Mouse (Mus musculus) liver, postnatal 0 days (tissue): ENCODE measurements around the gene Pkn3. TPM values are rescaled to one million over a fixed set of nuclear protein-coding genes. Genes with fewer than 3 reads are reported as not detected.

Source experiments
- ATAC-seq: fragments of 200-750 bp; cut with Nextera tagmentation; 2 replicates; pipeline ENCODE4 v1.8.0; 2017; ENCODE audit warnings: mild to moderate bottlenecking, moderate library complexity
- DNase-seq: peaks from one replicate; pipeline ENCODE4 v3.0.0-alpha.2; 2016
- H3K27ac ChIP-seq: fragments of 300-500 bp; sonication (generic); 2 replicates; pipeline ENCODE4 v1.5.1; 2014; ENCODE audit warnings: antibody characterized with exemption, moderate library complexity, mild to moderate bottlenecking, low read depth
- H3K27me3 ChIP-seq: fragments of 300-500 bp; sonication (generic); 2 replicates; pipeline ENCODE4 v1.6.1; 2014; ENCODE audit warnings: low read length, control low read depth, mixed read lengths; ENCODE audit not compliant: insufficient read depth
- H3K36me3 ChIP-seq: fragments of 300-500 bp; sonication (generic); replicated peaks from 2 replicates; pipeline ENCODE4 v1.6.1; 2014; ENCODE audit warnings: mild to moderate bottlenecking, control low read depth, low read length, moderate library complexity, mixed read lengths; ENCODE audit not compliant: insufficient read depth
- H3K4me1 ChIP-seq: fragments of 300-500 bp; sonication (generic); 2 replicates; pipeline ENCODE4 v1.6.1; 2014; ENCODE audit warnings: antibody characterized with exemption, mild to moderate bottlenecking, control low read depth; ENCODE audit not compliant: insufficient read depth
- H3K4me2 ChIP-seq: fragments of 300-500 bp; sonication (generic); 2 replicates; pipeline ENCODE4 v1.6.1; 2014; ENCODE audit warnings: low read depth, mild to moderate bottlenecking, low read length, moderate library complexity, mixed read lengths
- H3K4me3 ChIP-seq: fragments of 300-500 bp; sonication (generic); 2 replicates; pipeline ENCODE4 v1.5.1; 2014; ENCODE audit warnings: low read depth, low read length
- H3K9ac ChIP-seq: fragments of 300-500 bp; sonication (generic); replicated peaks from 2 replicates; pipeline ENCODE4 v1.6.1; 2014; ENCODE audit warnings: mild to moderate bottlenecking, moderate library complexity
- H3K9me3 ChIP-seq: fragments of 300-500 bp; sonication (generic); 2 replicates; pipeline ENCODE4 v1.6.1; 2016; ENCODE audit warnings: mild to moderate bottlenecking, control low read depth, low read length, mixed read lengths
- CTCF ChIP-seq: sonication (generic); IDR thresholded peaks from 2 replicates; pipeline ENCODE4 v1.5.1; 2016; ENCODE audit warnings: antibody characterized with exemption, low read depth
- EP300 ChIP-seq: IDR thresholded peaks from 2 replicates; pipeline ENCODE4 v1.6.1; 2016; ENCODE audit warnings: antibody characterized with exemption, low read depth, mild to moderate bottlenecking
- WGBS: fragments of 180-500 bp; shearing (Covaris S2); extraction: QIAGEN DNeasy Blood & Tissue Kit; methylation state at CpG from one replicate; pipeline ENCODE4 v1.1.7; 2014; ENCODE audit not compliant: insufficient replicate concordance; 5-methylcytosine and 5-hydroxymethylcytosine counted together
- polyA plus RNA-seq: library from polyadenylated mRNA; unstranded; fragments of >200 nt; fragmentation: Nextera tagmentation; extraction: Ambion mirVana; gene quantifications from 2 replicates; pipeline ENCODE4 v1.2.1, GENCODE M21; 2015

Gene Pkn3
- polyA plus RNA-seq, result 0.75 and 1.0 TPM in 2 replicates

- H3K36me3 ChIP-seq, result peaks cover 6% of the 10 kb centered on the region; the same call in 1 of the 2 replicates
- no peaks in the 10 kb centered on the region for H3K9me3 ChIP-seq
- peaks cover 8% of the 10 kb centered on the region for H3K4me1 ChIP-seq
- DNase-seq (peak; percentile 89), ATAC-seq (peak; percentile 84)
- WGBS, result 3% methylated on average over 53 of the region's 53 CpGs
- H3K4me2 ChIP-seq, result peak within 1 kb of the TSS; percentile 100
- no peaks in the 10 kb centered on the region for H3K27me3 ChIP-seq
- H3K9ac ChIP-seq, result peak within 1 kb of the TSS; percentile 67
- TF ChIP-seq CTCF (peak; percentile 100), EP300 (no peak)
- peak within 1 kb of the TSS; percentile 74 for H3K27ac ChIP-seq
- peak within 1 kb of the TSS; percentile 74 for H3K4me3 ChIP-seq
These were observed at the start of gene Pkn3 for GRCm38 (mm10) chr2:30077502-30078348. Gene Pkn3, plus strand, starts transcription at chr2:30077684.

- H3K4me2 ChIP-seq, result no peak overlapping the region
- DNase-seq, result no peak
- no peak overlapping the region for H3K9ac ChIP-seq
- H3K4me3 ChIP-seq, result no peak overlapping the region
- H3K27me3 ChIP-seq, result no peaks in the 10 kb centered on the region
- 56% methylated on average over 11 of the region's 11 CpGs for WGBS
- no peaks in the 10 kb centered on the region for H3K4me1 ChIP-seq
- H3K36me3 ChIP-seq, result peaks cover 32% of the 10 kb centered on the region
- TF ChIP-seq CTCF (peak; percentile 35), EP300 (no peak)
- H3K27ac ChIP-seq, result no peak overlapping the region
- H3K9me3 ChIP-seq, result no peaks in the 10 kb centered on the region
- ATAC-seq, result no peak
These were observed 45.1 kb upstream of the Pkn3 start for GRCm38 (mm10) chr2:30032244-30032846.

- Histone ChIP-seq H3K9ac (no peak overlapping the region), H3K4me3 (no peak overlapping the region), H3K27me3 (no peaks in the 10 kb centered on the region), H3K4me2 (no peak overlapping the region), H3K9me3 (no peaks in the 10 kb centered on the region), H3K27ac (no peak overlapping the region), H3K36me3 (peaks cover 26% of the 10 kb centered on the region), H3K4me1 (no peaks in the 10 kb centered on the region)
- DNase-seq (no peak), ATAC-seq (no peak)
- TF ChIP-seq CTCF (no peak), EP300 (no peak)
- whole genome bisulfite sequencing, result 69% methylated on average over 6 of the region's 6 CpGs
These were observed 44.5 kb upstream of the Pkn3 start for GRCm38 (mm10) chr2:30032957-30033356.

GRCm38 (mm10) chr2:30037762-30038161 lies 39.7 kb upstream of the Pkn3 start:
- WGBS, result 70% methylated on average over 2 of the region's 2 CpGs
- Histone ChIP-seq H3K4me3 (no peak overlapping the region), H3K27me3 (no peaks in the 10 kb centered on the region), H3K9ac (no peak overlapping the region), H3K4me1 (no peaks in the 10 kb centered on the region), H3K27ac (no peak overlapping the region), H3K9me3 (no peaks in the 10 kb centered on the region), H3K36me3 (no peaks in the 10 kb centered on the region), H3K4me2 (no peak overlapping the region)
- TF ChIP-seq EP300 (no peak), CTCF (no peak)
- DNase-seq (no peak), ATAC-seq (no peak)

GRCm38 (mm10) chr2:30038370-30038769 lies 39.1 kb upstream of the Pkn3 start:
- H3K4me1 ChIP-seq, result no peaks in the 10 kb centered on the region
- H3K9ac ChIP-seq, result no peak overlapping the region
- no peaks in the 10 kb centered on the region for H3K9me3 ChIP-seq
- H3K27me3 ChIP-seq, result no peaks in the 10 kb centered on the region
- H3K27ac ChIP-seq, result no peak overlapping the region
- no peak for ATAC-seq
- no peak overlapping the region for H3K4me3 ChIP-seq
- TF ChIP-seq CTCF, result no peak
- TF ChIP-seq EP300, result no peak
- no peak overlapping the region for H3K4me2 ChIP-seq
- DNase-seq, result no peak
- H3K36me3 ChIP-seq, result no peaks in the 10 kb centered on the region
- 86% methylated on average over 10 of the region's 10 CpGs for WGBS

GRCm38 (mm10) chr2:30039687-30040086 lies 37.8 kb upstream of the Pkn3 start:
- no peak for DNase-seq
- Histone ChIP-seq H3K4me3 (no peak overlapping the region), H3K27me3 (no peaks in the 10 kb centered on the region), H3K9me3 (no peaks in the 10 kb centered on the region), H3K4me1 (no peaks in the 10 kb centered on the region), H3K9ac (no peak overlapping the region), H3K36me3 (no peaks in the 10 kb centered on the region), H3K4me2 (no peak overlapping the region), H3K27ac (no peak overlapping the region)
- TF ChIP-seq CTCF (no peak), EP300 (no peak)
- ATAC-seq, result no peak
